Mouse (Mus musculus) CD4-positive, CD25-positive, alpha-beta regulatory T cell, adult 4 months (primary cell): ENCODE results near the gene Ubald2. TPM values are rescaled to one million over a fixed set of nuclear protein-coding genes. Genes with fewer than 3 reads are reported as not detected.
"Not testable (repeated sequence)": the region's sequence is repeated elsewhere in the genome, so short reads cannot be mapped to it uniquely, and the experiment has no call there.

Experiments used
- ATAC-seq: one replicate; pipeline ENCODE4 v1.8.0; 2017
- polyA plus RNA-seq, 2 experiments: library from polyadenylated mRNA; unstranded; fragments of 100-300 nt; shearing (Covaris generic); gene quantifications; one replicate each; pipeline ENCODE4 v1.2.1; 2017

Ubald2 gene
- 10 to 100 TPM; 12.2 to 13.0 TPM for polyA plus RNA-seq

GRCm38 (mm10) chr11:116433356-116434286, at the start of gene Ubald2:
Gene Ubald2, plus strand, starts transcription at chr11:116434094.
- ATAC-seq: peak; percentile 89

DNA sequence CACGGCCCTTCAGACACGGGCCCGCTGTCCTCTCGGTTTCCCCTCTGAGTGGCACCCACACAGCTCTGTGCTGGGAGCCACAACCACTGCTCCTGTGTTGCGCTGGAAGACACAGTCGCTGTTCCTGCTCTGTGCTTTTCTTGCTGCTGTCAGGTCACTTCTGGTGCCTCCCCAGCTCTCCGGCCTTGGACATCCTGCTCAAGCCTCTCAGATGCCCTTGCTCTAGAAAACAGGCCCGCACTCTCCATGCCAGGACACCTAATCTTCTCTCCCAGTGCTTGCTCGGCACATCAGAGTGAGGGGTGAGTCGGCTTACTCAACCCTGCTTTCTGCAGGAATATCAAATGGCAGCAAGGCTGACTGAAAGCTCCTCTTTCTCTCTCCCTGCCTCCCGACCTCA, 49.7 kb upstream of the Ubald2 start:
- ATAC-seq: no peak

DNA sequence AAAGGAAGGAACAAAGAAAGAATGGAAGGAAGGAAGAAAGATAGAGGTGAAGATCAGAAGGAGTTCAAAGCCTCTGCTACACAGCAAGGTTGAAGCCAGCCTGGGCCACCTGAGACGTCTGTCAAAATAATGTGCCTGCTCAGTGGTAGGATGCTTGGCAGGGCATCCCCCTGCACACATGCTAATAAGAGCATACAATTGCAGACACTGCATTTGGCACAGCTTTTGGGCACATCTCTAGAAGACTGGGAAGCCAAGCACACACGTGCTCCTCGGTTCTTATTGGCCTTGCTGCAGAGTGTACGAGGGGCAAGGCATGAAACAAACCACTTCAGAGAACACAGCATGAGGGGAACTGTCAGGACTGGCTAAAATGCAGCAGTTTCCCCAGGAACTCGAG, 47.9 kb upstream of the Ubald2 start:
- ATAC-seq: no peak

DNA sequence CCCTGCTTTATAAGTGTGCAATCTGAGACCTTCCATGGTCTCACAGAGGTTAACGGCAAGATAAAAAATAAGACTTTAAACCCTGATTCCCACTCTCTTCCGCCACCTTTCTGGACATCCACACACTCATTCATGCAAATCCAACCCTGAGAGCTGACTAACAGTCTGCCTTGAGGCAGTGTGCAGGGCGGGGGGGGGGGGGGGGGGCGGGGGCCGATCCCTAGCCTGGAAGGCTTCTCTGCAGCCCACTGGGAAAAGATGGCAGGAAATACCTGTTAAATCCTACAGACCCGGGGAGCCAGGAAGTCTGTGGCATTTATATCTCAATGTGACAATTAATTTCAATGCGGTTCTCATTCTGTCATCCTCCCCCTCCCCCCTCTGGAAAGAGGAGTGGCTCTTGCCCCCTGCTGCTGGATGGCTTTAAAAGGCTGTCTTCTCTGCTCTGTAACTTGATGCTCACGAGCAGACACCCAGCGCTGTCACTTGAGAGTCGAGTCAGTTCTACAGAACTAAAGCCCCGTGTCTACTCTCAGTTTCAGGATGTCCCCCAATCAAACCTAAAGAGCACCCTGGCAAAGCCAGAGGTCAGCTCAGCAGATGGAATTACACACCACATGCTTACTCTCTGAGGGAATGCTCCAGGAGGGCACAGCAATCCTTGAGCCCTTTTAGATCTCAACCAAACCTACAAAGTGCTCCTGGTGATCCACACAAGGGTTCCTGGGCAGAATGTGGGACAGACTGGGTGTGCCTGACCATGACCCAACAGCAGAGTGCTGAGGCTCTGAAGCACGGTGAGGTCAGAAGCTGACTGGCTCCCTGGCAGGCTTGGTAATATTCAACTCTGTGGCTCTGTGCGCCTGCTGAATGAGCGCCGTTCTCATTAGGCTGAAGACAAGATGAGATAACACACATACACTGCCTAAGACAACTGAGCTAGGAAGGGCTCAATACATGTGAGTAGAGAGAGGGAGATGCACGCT, 46.5 kb upstream of the Ubald2 start:
- ATAC-seq: peak; percentile 25

- peak; percentile 96 for ATAC-seq
These were observed 44.9 kb upstream of the Ubald2 start for GRCm38 (mm10) chr11:116388841-116389480.

DNA sequence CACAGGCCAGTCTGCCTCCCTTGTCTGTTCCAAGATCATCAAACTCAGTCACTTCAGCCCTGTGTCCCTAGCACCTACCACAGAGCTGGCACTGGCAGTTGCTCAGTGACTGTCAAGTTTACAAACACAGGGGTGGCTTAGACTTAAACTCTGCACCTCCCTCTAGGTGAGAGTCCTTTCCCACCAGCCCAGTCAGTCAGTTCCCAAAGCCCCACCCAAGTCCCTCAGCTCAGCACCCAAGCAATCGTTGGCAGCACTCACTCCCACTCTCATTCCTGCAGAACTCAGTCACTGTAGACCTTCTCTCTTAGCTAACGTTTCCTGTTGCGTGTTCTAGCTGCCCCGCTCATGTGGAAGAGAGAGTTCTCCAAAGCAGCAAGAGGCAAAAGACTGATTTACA, 39.1 kb upstream of the Ubald2 start:
- ATAC-seq: peak; percentile 69

DNA sequence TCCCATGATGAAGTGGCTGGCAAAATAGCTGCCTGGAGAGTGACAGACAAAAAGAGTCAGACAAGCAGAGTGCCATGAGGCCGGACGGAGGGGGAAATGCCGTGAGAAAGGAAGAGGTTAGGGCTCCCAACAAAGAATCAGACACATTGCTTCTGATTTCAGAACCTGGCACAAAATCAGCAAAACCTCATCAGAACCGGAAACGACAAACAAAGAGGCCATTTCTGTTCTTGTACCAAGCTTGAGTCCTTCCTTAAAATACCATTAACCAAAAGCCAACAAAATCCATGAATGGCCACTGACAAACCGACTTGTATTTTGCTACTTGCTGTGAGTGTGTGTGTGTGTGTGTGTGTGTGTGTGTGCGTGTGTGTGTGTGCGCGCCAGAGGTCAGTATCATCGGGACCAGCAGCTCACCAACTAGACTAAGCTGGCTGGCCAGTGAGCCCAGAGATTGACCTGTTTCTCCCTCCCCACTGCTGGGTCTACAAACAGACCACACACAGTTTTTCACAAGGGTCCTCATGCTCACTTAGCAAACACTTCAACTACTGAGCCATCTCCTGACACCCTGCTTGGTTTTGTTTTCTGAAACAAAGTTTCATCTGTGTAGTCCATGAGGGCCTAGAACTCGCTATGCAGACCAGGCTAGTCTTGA, 37.5 kb upstream of the Ubald2 start:
- ATAC-seq: no peak

DNA sequence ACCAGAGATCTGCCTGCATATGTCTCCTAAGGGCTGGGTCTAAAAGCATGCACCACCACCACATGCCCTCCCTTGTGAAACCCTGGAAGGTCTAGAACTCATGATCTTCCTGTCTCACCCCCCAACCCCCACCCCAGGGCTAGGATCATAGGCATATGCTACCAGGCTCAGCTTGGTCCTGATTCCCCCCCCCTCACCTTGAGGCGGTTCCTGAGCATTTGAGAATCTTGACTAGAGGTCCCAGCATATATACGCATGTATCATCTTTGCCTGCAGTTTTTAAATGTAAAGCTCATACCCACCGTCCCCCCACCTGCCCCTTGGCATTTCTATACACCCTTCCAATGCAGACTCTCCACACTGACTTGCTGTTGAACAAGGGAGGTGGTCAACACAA, 37.0 kb upstream of the Ubald2 start:
- no peak for ATAC-seq

DNA sequence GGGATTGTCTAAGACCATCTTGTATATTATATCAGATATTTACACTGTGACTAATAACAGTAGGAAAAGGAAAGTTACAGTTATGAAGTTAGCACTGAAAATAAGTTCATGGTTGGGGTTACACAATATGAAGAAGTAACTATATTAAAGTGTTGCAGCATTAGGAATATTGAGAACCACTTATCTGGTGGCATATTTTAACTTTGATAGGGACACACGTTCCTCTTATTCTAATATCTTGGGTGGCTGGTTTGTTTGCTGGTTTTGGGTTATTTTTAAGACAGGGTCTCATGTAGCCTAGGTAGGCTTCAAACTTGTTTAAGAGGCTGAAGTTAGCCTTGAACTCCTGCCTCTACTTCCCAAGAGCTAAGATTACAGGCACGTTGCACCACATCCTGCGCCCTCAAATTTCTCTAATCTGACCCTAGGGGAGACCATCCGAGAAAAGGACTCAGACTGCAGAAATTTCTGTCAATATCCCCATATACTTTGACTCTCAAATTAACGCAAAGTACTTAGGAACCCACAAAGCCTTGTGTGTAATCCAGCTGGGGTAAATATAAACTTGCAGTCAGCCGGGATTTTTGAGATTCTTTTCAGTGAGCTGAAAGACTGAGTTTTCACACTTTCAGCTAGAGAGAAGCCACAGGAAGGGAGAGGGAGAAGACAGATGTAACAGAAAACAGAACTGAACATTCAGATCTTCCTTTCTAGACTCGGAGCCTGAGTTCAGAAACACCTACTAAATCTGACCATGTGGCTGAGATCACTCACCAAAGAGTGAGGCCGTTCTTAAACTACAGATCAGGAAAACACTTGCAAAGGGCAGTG, 36.2 kb upstream of the Ubald2 start:
- ATAC-seq: no peak

DNA sequence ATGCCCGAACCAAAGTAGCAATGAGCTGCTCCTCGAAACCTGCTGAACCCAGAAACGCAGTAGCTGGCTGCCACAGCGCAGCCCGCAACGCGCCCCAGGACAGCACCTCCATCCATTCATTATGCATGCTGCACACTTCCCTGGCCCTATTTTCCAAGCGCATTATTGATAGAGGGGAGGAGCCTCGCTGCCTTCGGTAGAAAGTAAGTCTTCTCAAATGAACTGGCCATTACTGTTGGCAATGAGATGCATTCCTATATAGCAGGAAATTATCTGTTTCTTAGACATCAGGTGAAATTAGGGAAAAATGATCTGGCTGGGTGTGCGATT, 35.6 kb upstream of the Ubald2 start:
- ATAC-seq: no peak

GRCm38 (mm10) chr11:116400560-116400959, 33.3 kb upstream of the Ubald2 start:
- ATAC-seq: peak; percentile 22

GRCm38 (mm10) chr11:116405601-116406000, 28.3 kb upstream of the Ubald2 start:
- no peak for ATAC-seq

DNA sequence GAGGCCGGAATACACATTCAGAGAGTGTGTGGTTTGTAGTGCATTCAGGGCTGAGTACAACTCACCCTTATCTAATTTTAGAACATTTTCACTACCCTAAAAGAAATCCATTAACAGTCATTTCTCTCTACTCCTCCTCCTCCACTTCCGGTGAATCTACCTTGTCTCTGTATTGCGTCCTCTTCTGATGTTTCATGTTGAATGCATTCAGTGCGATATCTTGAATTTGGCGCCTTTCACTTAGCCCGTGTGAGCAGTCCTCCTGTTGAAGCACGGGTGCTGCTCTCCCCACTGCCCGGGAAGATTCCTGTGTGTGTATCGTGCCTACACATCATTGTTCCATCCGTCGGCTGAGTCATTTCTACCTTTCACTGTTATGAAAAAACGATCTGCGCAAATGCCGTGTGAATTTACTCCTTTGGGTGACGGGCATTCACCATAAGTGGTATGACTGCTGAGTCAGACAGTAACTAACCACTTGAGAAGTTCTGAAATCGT, 27.6 kb upstream of the Ubald2 start:
- ATAC-seq: peak; percentile 89

- no peak for ATAC-seq
These were observed 24.9 kb upstream of the Ubald2 start for GRCm38 (mm10) chr11:116409008-116409407.

DNA sequence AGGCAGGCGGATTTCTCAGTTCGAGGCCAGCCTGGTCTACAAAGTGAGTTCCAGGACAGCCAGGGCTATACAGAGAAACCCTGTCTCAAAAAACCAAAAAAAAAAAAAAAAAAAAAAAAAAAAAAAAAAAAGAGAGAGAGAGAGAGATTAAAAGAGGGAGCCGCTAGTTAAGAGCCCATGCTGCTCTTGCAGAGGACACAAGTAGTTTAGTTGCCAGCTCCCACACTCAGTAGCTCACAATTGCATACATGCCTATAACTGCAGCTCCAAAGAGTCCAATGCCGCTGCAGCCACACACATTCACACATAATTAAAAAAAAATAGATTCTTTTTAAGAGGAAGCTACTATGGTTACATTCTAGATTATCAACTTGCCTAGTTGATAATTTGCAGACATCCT, 23.5 kb upstream of the Ubald2 start:
- ATAC-seq: not testable (repeated sequence)

GRCm38 (mm10) chr11:116411582-116411981, 22.3 kb upstream of the Ubald2 start:
- ATAC-seq: no peak

- ATAC-seq: peak; percentile 43
These were observed 21.7 kb upstream of the Ubald2 start for GRCm38 (mm10) chr11:116412028-116412827.

GRCm38 (mm10) chr11:116412904-116413630, 20.8 kb upstream of the Ubald2 start, which contains the start of gene Rnf157:
Gene Rnf157, minus strand, starts transcription at chr11:116413032.
- ATAC-seq: peak; percentile 68

DNA sequence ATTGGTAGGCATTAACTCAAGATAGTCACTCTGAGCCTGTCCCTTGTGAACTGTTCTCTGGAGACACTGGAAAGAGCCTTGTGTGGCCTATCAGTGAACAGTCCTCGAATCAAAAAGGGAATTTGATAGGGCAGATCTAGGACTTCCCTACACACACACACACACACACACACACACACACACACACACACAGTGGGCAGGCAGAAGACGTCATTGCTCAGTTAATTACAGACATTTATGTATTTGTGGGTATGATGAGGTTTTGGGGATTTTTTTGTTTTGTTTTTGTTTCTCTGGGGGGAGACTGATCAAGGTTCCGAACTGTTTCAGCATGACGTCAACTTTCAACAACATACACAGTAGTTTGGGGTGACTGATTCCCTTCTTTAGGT, 20.3 kb upstream of the Ubald2 start:
- peak; percentile 58 for ATAC-seq
